Mouse (Mus musculus): Measurements from ENCODE around the gene Wfdc8.

Gene Wfdc8

DNA sequence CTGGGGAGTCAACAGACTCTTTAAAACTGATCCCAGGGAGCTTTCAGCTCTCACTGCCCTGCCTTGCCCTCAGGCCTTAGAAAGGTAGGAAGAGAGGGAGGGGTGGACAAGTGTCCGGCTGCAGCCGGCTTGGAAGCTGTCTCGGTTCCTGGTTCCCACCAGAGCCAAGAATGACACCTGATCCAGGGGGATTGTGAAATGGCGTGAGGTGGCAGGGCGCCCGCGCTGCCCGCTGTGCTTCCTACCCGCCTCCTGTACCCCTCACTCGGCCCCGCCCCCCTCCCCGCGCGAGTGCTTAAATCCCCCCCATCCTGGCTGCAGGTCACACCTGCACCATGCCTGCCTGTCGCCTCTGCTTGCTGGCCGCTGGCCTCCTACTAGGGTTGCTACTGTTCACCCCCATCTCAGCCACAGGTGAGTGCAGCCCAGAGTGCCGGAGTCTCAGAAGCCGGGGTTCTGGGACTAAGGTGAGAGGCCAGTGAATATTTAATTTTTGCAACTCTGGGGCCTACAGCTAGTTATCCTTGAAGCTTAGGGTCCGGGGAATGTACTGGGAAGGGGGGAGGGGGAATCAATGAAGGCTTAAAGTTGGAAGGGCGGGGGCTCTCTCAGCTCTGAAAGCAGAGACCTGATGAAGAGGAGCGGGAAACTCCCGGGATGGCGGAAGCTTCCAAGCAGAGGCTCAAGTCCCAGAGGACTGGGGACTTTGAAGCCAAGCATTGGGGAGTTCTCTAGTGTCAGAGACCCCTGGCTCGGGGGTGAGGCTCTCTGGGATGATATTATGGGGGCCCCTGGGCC, 50.8 kb downstream of the Wfdc8 start, which contains the start of gene Wfdc2:
Wfdc2 (plus strand) TSS at position 23 of the 798 bp plus-strand sequence.
- DNase-seq (ENCODE audit: low read depth, low spot score) = no peak

DNA sequence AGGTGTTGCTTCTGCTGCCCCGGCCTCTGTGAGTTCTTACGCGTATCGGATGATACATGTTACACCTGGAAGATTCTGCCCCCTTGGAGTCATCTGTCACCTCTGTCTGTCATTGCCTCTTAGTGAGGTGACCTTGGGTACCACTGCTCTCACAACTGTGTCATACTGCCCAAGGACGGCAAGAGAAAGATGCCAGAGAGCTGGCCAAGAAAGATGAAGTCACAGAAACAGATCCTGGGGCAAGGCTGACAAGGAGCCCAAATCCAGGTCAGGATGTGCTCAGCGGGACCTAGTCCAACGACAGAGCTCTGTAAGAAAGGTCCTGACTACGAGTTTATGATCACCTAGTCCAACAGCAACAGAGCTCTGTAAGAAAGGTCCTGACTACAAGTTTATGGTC, 53.3 kb downstream of the Wfdc8 start:
- no peak for DNase-seq (ENCODE audit: low read depth, low spot score)

DNA sequence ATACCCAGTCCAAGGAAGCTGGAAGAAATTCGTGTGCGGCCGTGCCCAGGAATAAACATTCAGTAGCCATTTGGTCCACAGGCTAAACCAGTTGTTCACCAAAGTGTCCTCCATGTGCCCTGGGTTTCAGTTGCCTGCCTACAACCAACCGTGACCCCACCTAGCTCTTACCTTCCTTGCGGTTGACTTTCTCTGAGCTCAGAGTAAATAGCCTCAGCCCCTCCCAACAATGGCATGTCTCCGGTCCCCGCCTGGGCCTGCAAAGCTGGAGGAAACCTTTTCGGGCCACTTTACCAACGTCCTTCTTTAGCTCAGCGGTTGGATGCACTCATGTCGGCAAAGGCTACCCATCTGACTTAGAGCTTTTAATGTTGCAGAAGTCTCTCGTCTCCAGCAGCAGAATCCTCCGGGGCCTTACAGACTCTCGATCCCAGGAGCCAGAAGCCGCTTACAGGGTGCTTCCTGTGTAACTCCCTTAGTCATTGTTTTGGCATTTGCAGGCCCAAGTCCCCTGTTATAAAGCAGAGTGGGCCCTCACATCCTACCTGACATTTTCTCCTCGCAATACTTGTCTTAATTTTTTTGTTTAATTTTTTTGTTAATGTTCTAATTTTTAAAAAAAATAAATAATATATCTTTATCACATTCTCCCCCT, 54.3 kb downstream of the Wfdc8 start:
- DNase-seq (ENCODE audit: low read depth, low spot score) = no peak

DNA sequence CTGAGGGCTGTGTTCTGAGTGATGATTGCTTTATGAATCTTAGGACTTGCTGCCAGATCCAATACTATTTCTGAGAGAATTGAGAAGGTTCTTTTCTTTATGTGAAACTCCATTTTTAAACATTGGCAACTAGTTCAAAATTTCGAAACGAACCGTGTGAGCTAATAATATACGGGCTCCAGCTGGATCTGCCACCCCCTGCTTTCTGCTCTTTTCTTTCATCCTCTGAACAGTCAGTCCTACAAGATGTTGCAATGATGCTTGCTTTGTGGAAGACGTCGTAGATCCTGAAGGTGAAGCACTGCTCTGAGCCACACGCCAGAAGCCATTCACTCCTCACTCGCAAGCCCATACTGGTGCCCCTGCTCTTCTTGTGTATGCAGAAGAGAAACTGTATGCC, 55.0 kb downstream of the Wfdc8 start:
- no peak for DNase-seq (ENCODE audit: low read depth, low spot score)

DNA sequence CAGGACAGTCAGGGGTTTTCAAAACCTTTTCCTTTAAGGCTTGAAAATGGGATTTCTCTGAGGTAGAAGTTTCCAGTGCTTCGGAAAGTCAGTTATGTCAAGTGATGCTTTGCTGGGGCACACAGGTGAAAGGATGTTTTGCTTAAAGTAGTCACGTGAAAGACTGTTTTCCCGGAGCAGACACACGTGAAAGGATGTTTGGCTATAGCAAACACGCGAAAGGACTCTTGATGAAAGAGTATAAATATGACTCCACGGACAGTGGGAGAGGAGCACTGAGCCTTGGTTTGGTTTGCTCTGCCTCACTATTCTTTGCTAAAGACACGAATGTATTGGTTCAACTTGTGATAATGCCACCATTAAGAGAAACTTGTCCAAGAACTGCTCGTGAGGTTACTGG, 61.9 kb downstream of the Wfdc8 start:
- no peak for DNase-seq (ENCODE audit: low read depth, low spot score)

DNA sequence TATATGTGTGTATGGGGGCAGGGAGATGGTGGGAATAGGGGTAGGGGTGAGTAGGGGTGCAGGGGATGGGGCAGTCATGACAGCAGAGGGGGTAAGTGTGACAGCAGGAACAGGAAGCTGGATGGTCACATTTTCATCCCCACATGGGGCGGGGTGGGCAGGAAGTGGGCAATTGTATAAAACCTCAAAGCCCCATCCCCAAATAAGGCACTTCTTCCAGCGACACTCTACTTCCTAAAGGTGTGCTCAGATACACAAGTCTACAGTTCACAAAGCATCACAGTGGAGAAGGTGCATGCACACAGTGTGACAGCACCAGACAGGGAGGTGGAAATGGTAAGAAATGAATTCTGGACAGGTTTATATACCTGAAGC, 62.5 kb downstream of the Wfdc8 start:
- DNase-seq (ENCODE audit: low read depth, low spot score) = no peak

DNA sequence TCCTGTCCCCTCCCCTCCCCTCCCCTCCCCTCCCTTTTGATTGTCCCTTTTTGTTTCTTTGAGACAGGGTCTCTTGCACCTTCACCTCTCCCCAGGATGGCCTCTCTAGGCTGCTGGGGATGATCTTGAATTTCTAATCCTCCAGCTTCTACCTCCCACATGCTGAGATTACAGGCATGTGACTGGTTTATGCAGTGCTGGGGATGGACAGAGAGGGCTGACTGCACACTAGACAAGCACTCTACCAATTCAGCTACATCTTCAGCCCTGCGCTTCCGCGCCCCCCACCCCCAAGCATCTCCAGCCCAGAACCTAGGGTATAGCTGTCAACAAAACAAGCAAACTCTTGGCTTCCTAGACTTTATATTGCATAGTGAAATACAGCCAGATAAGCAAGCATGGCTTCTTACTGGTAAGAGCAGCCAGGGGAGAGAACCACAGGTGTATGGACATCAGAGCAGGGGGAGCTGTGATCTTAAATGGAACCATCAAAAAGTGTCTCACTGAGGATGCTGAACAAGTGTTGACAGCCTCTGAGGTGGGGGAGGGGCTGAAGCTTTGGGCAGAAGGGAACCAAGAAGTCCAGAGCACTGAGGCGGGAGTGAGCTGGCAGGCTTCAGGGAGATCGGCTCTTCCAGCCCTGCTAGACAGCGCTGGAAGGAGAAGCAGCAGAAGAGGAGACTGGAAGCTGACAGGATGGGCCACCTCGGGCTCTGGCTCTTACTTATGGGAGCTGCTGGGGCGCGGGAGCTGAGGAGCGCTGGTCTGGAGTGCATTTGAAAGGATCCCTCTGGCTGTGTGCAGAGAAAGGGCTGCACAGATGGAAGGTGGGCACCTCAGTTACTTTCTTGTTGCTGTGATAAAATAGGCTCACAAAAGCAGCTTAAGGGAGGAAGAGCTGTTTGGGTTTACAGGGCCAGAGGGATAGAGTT, 63.2 kb downstream of the Wfdc8 start:
- no peak for DNase-seq (ENCODE audit: low read depth, low spot score)

DNA sequence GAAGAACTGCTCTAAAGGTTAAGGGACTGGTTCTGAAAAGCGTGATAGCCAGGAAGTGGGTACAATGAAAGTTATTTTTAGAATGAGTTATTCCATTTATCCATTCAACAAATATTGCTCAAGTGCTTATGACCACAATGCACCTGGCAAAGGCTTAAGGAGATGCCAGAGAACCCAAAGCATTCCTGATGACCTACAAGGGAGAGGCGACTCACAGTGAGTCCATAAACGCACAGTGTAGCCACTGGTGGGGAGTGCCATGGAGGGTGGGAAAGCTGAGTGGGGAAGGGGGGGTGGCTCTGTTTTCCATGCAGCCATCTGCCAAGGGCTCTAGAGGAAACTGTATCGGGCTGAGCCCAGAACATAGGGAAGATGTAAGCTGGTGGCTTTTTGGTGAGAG, 64.1 kb downstream of the Wfdc8 start:
- DNase-seq (ENCODE audit: low read depth, low spot score) = no peak
